Mouse (Mus musculus): ENCODE results near the gene Tbc1d22b. TPM values are rescaled to one million over a fixed set of nuclear protein-coding genes. Genes with fewer than 3 reads are reported as not detected.

Gene Tbc1d22b
- total RNA-seq, 2 experiments from 2014 or later, result 24.6 to 28.3 TPM

Small RNA genes lying within 50 kb of the gene (microRNA-seq; reads per million reads assigned to microRNA genes)
- not detected for gene Mir7667

Other genes with a start within 250 kb of the Tbc1d22b start
- 10 to 100 TPM; 29.3 to 50.8 TPM for gene Pi16, start 232.1 kb upstream of the Tbc1d22b start, total RNA-seq (2021)
- 100 to 1,000 TPM; 249 to 251 TPM for gene Mtch1, start 201.9 kb upstream of the Tbc1d22b start, total RNA-seq (2021)
- 1 to 10 TPM; 2.6 to 3.6 TPM for gene Fgd2, start 188.9 kb upstream of the Tbc1d22b start, total RNA-seq (2021)
- 100 to 1,000 TPM; 162 to 206 TPM for gene Pim1, start 59.0 kb upstream of the Tbc1d22b start, total RNA-seq (2021)
- not detected for gene Gm17657, start 147 bp upstream of the Tbc1d22b start, total RNA-seq (2021)
- not detected for gene Tmem217, start 2.6 kb downstream of the Tbc1d22b start, total RNA-seq (2021)
- 10 to 100 TPM; 39.1 to 53.3 TPM for gene Rnf8, start 65.0 kb downstream of the Tbc1d22b start, total RNA-seq (2021)
- gene Gm28043, start 65.1 kb downstream of the Tbc1d22b start, total RNA-seq (2021), result 1 to 10 TPM; 2.6 to 2.7 TPM
- 100 to 1,000 TPM in 1 of 2 experiments, 10 to 100 TPM in 1; 70.7 to 104 TPM for gene Cmtr1, start 110.8 kb downstream of the Tbc1d22b start, total RNA-seq (2021)
- 10 to 100 TPM in 1 of 2 experiments, 1 to 10 TPM in 1; 8.6 to 11.4 TPM for gene Ccdc167, start 167.3 kb downstream of the Tbc1d22b start, total RNA-seq (2021)

Data from adrenal gland, postnatal 36 days (tissue).